Mouse (Mus musculus): ENCODE measurements around the gene Plxnb1.

DNA sequence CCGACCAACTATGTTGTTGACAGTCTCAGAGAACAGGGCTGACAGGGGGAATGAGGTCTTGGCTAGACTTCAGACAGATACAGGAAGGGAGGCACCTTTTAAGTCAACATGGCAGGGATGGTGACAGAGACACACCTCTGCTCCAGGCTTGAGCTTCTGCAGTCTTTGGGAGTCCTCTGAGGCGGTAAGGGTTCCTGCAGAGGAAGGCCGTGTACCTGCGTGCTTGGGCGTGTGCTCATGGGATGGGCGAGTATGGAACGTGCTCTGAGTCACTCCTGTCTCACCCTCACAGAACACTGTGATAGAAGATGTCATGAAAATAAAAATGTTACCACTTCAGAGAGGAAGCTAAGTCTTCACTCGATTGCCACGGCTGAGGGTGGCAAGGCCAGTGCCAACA, 24.4 kb downstream of the Plxnb1 start:
- no peak for TF ChIP-seq CTCF (conservative IDR thresholded peaks at IDR 0.05; ENCODE audit: low read length)
- no peak for TF ChIP-seq POU5F1 (IDR thresholded peaks at IDR 0.05; ENCODE audit: borderline replicate concordance, low read length)
- no peak for TF ChIP-seq NANOG (IDR thresholded peaks at IDR 0.05; ENCODE audit: borderline replicate concordance, low read length)
